Mouse (Mus musculus) liver, adult 2 months (tissue): ENCODE results near the gene Yae1d1.

ENCODE experiments used
- CTCF ChIP-seq: fragments of 200-500 bp; IDR thresholded peaks from 2 replicates; pipeline ENCODE4 v1.5.1; 2011; ENCODE audit warnings: low read depth, low read length, control low read depth
- POLR2A ChIP-seq: fragments of 200-500 bp; IDR thresholded peaks from 2 replicates; pipeline ENCODE4 v1.6.1; 2011; ENCODE audit warnings: low read length, control low read depth; ENCODE audit not compliant: insufficient read depth; ENCODE audit errors: extremely low read depth

DNA sequence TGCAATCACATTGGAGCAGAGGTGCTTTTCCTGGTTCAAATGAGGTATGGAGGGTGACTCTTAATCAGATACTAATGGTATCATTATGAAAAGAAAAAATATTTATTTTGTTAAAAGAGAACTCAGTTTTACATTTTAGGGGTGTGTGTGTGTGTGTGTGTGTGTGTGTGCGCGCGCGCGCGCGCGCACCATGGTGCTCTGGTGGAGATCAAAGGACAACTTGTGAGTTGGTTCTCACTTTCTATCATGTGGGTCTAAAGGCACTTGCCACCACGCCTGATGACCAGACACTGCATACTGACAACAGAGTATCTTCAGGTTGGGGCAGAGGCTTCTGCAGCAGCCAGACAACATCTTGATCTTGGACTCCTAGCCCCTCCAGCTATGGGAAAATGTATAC lies 18.4 kb downstream of the Yae1d1 start:
- TF ChIP-seq CTCF (no peak), POLR2A (no peak)
